Mouse (Mus musculus) testis, adult 2 months (tissue): ENCODE results near the gene Inpp4b.

ENCODE experiments used
- CTCF ChIP-seq: fragments of 200-500 bp; IDR thresholded peaks from 2 replicates; pipeline ENCODE4 v1.5.1; 2012; ENCODE audit warnings: low read depth, mild to moderate bottlenecking, inconsistent platforms, low read length, moderate library complexity; ENCODE audit not compliant: control insufficient read depth, insufficient read depth, insufficient replicate concordance
- POLR2A ChIP-seq: fragments of 200-500 bp; IDR thresholded peaks from 2 replicates; pipeline ENCODE4 v1.6.1; 2012; ENCODE audit warnings: low read depth, mild to moderate bottlenecking, inconsistent platforms, low read length, moderate library complexity; ENCODE audit not compliant: control insufficient read depth

DNA sequence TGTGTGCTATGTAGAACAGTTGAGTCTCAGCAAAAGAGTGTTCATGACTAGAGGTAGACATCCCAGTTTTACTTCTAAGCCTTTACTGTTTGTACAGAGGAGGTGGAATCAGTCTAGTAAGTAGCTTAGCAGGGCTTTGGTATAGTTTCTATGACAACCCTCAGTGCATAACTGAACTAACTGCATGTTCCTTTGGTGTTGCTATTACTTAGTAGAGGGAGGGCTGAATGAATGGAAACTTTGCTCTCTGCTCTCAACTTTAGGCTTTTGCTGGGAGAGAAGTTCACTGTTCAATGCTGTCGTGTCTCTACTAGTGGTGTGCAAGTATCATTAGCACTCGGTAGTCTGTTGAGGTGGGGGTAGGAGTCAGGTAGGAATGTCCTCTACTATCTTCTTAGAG lies 393.3 kb downstream of the Inpp4b start:
- no peak for TF ChIP-seq CTCF
- no peak for TF ChIP-seq POLR2A
